Mouse (Mus musculus): Measurements from ENCODE around the gene Ccdc136.

DNA sequence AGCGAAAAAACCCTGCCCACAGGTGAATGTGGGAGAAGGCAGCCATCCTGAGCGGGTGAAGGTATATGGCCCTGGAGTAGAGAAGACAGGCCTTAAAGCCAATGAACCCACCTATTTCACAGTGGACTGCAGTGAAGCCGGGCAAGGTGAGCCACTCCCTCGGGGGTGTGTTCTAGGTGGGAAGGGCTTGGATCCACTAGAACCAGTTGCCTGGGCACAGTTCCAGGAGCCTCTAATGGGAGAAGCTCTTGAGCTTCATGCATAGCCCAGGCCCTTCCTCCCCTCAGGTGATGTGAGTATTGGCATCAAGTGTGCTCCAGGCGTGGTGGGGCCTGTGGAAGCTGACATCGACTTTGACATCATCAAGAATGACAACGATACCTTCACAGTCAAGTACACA lies 49.2 kb downstream of the Ccdc136 start:
- TF ChIP-seq EP300 (IDR thresholded peaks at IDR 0.05; ENCODE audit: low read depth) = no peak
- TF ChIP-seq CTCF (IDR thresholded peaks at IDR 0.05; ENCODE audit: low read depth) = no peak
